ENCODE assay signal across 8 mouse cellular contexts in genomic region chr1:64122466-64122830, GRCm38 (mm10). TPM values are rescaled to one million over a fixed set of nuclear protein-coding genes. Genes with fewer than 3 reads are reported as not detected.
DNase-seq lines count a peak whose midpoint lies in the region; ATAC-seq and TF ChIP-seq lines count a peak whose summit lies in the region.

No protein-coding gene starts in this region.

- 18% methylated on average over 9 of the region's 9 CpGs for WGBS in kidney, embryonic 16.5 days
- 21% methylated on average over 9 of the region's 9 CpGs for WGBS in embryonic facial prominence, embryonic 11.5 days
- 16% methylated on average over 9 of the region's 9 CpGs for WGBS in midbrain, postnatal 0 days

- H3K4me3 ChIP-seq in kidney, embryonic 16.5 days (ENCODE audit: low read length): peak overlapping the region; percentile 81
- peak overlapping the region; percentile 80 for H3K4me3 ChIP-seq in embryonic facial prominence, embryonic 11.5 days (ENCODE audit: low read depth, low read length)
- peak overlapping the region; percentile 74 for H3K4me3 ChIP-seq in midbrain, postnatal 0 days (ENCODE audit: low read depth, low read length)

- H3K4me1 ChIP-seq in kidney, embryonic 16.5 days (ENCODE audit: insufficient read depth, low read length): peaks cover 28% of the 10 kb centered on the region
- H3K4me1 ChIP-seq in embryonic facial prominence, embryonic 11.5 days (ENCODE audit: control insufficient read depth, insufficient read depth, low read length): no peaks in the 10 kb centered on the region
- H3K4me1 ChIP-seq in midbrain, postnatal 0 days (ENCODE audit: insufficient read depth, low read length): peaks cover 8% of the 10 kb centered on the region

- no peak for ATAC-seq in kidney, embryonic 16.5 days (ENCODE audit: low FRiP score, low TSS enrichment)
- ATAC-seq in embryonic facial prominence, embryonic 11.5 days (replicated peaks; ENCODE audit: insufficient number of reproducible peaks, low FRiP score, low TSS enrichment, low read depth): no peak
- ATAC-seq in inflammation-experienced regulatory T-cells, adult 6 months: peak; percentile 0
- ATAC-seq in midbrain, postnatal 0 days (ENCODE audit: low FRiP score): no peak

- H3K4me2 ChIP-seq in kidney, embryonic 16.5 days (replicated peaks; ENCODE audit: low read depth, low read length): peak overlapping the region; percentile 74
- H3K4me2 ChIP-seq in embryonic facial prominence, embryonic 11.5 days (ENCODE audit: low read depth, low read length): peak overlapping the region; percentile 76
- peak overlapping the region; percentile 86 for H3K4me2 ChIP-seq in midbrain, postnatal 0 days (ENCODE audit: low read depth, low read length, poor library complexity, severe bottlenecking)

- no peaks in the 10 kb centered on the region for H3K27me3 ChIP-seq in kidney, embryonic 16.5 days (ENCODE audit: insufficient read depth, low read length)
- no peaks in the 10 kb centered on the region for H3K27me3 ChIP-seq in embryonic facial prominence, embryonic 11.5 days (ENCODE audit: control insufficient read depth, insufficient read depth, low read length)
- no peaks in the 10 kb centered on the region for H3K27me3 ChIP-seq in midbrain, postnatal 0 days (ENCODE audit: insufficient read depth, low read length)

- H3K9me3 ChIP-seq in kidney, embryonic 16.5 days (ENCODE audit: low read length): no peaks in the 10 kb centered on the region
- H3K9me3 ChIP-seq in embryonic facial prominence, embryonic 11.5 days (replicated peaks; ENCODE audit: control insufficient read depth, low read length): no peaks in the 10 kb centered on the region
- no peaks in the 10 kb centered on the region for H3K9me3 ChIP-seq in midbrain, postnatal 0 days (ENCODE audit: low read length)

- no peaks in the 10 kb centered on the region for H3K36me3 ChIP-seq in kidney, embryonic 16.5 days (ENCODE audit: insufficient read depth, low read length)
- no peaks in the 10 kb centered on the region for H3K36me3 ChIP-seq in embryonic facial prominence, embryonic 11.5 days (replicated peaks; ENCODE audit: control insufficient read depth, insufficient read depth, low read depth, low read length)
- H3K36me3 ChIP-seq in midbrain, postnatal 0 days (ENCODE audit: insufficient read depth, low read length): no peaks in the 10 kb centered on the region

- peak overlapping the region; percentile 100 for H3K27ac ChIP-seq in kidney, embryonic 16.5 days (ENCODE audit: low read length)
- H3K27ac ChIP-seq in embryonic facial prominence, embryonic 11.5 days (replicated peaks; ENCODE audit: low read depth, low read length): peak overlapping the region; percentile 100
- H3K27ac ChIP-seq in midbrain, postnatal 0 days (ENCODE audit: low read depth, low read length): peak overlapping the region; percentile 100

- peak overlapping the region; percentile 99 for H3K9ac ChIP-seq in kidney, embryonic 16.5 days (replicated peaks; ENCODE audit: low read length)
- H3K9ac ChIP-seq in embryonic facial prominence, embryonic 11.5 days (replicated peaks; ENCODE audit: low read length): peak overlapping the region; percentile 100
- H3K9ac ChIP-seq in midbrain, postnatal 0 days (replicated peaks; ENCODE audit: low read length, poor library complexity, severe bottlenecking): peak overlapping the region; percentile 99

- no peak for TF ChIP-seq CTCF in midbrain, postnatal 0 days (IDR thresholded peaks at IDR 0.05)

- DNase-seq in kidney, adult 9 months: no peak
- DNase-seq in embryonic facial prominence, embryonic 11.5 days (ENCODE audit: low spot score): no peak
- DNase-seq in midbrain, postnatal 0 days (ENCODE audit: low spot score): no peak
- no peak for DNase-seq in cerebellum, postnatal 4 days (ENCODE audit: low spot score in 2 of 2)
- no peak for DNase-seq in layer of hippocampus, postnatal 25 days (ENCODE audit: extremely low spot score in 1 of 2, low spot score in 1 of 2)
- no peak for DNase-seq in right cerebral cortex, postnatal 36 days (ENCODE audit: low spot score in 2 of 2)

RNA-seq across cellular contexts. Expression of gene Klf7, which starts 0.4 kb away (rescaled TPM):
- 23.6 and 26.8 TPM in 2 replicates for polyA plus RNA-seq in kidney, embryonic 16.5 days (2015; fragmentation: Nextera tagmentation; extraction: Ambion mirVana)
- 15.6 and 16.3 TPM in 2 replicates for polyA plus RNA-seq in embryonic facial prominence, embryonic 11.5 days (2014; fragmentation: Nextera tagmentation; extraction: Ambion mirVana)
- polyA plus RNA-seq in inflammation-experienced regulatory T-cells, adult 6 months (2017; shearing (Covaris generic)): 10 to 100 TPM in 2 of 3 experiments, 1 to 10 TPM in 1; 6.6 to 22.4 (median 21.6) TPM
- total RNA-seq in midbrain, postnatal 0 days (2014; rRNA removed): 59.9 and 71.8 TPM in 2 replicates
- polyA plus RNA-seq in midbrain, postnatal 0 days (2015; fragmentation: Nextera tagmentation; extraction: Ambion mirVana): 117 and 138 TPM in 2 replicates
- total RNA-seq in layer of hippocampus, postnatal 25 days (2021): 10 to 100 TPM; 33.4 to 41.3 TPM
